19 mouse cellular contexts compared by ENCODE assay signal in genomic region chr7:84753361-84753760, GRCm38 (mm10).
"Had no signal": no experiment of that assay in that cellular context is flagged by ENCODE, and none has a peak within 500 bp of the region (broad histone marks: within the 10 kb centered on the region; RNA-seq: fewer than 3 reads in every experiment).

No protein-coding gene starts in this region.

- H3K27me3 ChIP-seq: neural tube, embryonic 13.5 days; stomach, embryonic 15.5 days had no signal

- H3K9me3 ChIP-seq: midbrain, embryonic 10.5 days; midbrain, embryonic 12.5 days; neural tube, embryonic 13.5 days; neural tube, embryonic 15.5 days; stomach, embryonic 15.5 days had no signal

- H3K4me3 ChIP-seq: midbrain, embryonic 10.5 days; midbrain, embryonic 12.5 days; myocyte; neural tube, embryonic 13.5 days; neural tube, embryonic 15.5 days; stomach, embryonic 15.5 days had no signal

- H3K36me3 ChIP-seq: midbrain, embryonic 10.5 days; midbrain, embryonic 12.5 days; neural tube, embryonic 13.5 days; neural tube, embryonic 15.5 days; stomach, embryonic 15.5 days had no signal

- H3K27ac ChIP-seq: midbrain, embryonic 10.5 days; midbrain, embryonic 12.5 days; neural tube, embryonic 13.5 days; neural tube, embryonic 15.5 days; stomach, embryonic 15.5 days; stomach, postnatal 0 days had no signal

- DNase-seq: lung, adult 18-20 months; lung, embryonic 14.5 days; lung, postnatal 10 days; lung, postnatal 4 days; midbrain, embryonic 14.5 days; retina, postnatal 1 day; right cerebral cortex, adult 18-20 months; right cerebral cortex, postnatal 25 days; right cerebral cortex, postnatal 4 days; thymus, adult 2 months; thymus, postnatal 25 days; thymus, postnatal 4 days had no signal
